Mouse (Mus musculus) gastrocnemius, postnatal 25 days (tissue): Measurements from ENCODE around the gene Fhod1. TPM values are rescaled to one million over a fixed set of nuclear protein-coding genes. Genes with fewer than 3 reads are reported as not detected.

ENCODE experiments used
- DNase-seq: peaks from one replicate; pipeline ENCODE4 v3.0.0; 2022
- long read RNA-seq, 2 experiments: library from polyadenylated mRNA; stranded (forward); transcript quantifications; one replicate each; pipeline ENCODE4 v2.0.0; 2021
- total RNA-seq, 2 experiments: library from RNA; stranded (reverse); gene quantifications; 1 replicate in 1 of 2; 2 replicates in 1 of 2; pipeline ENCODE4 v1.2.3; 2021

The Fhod1 gene
- total RNA-seq, result 10 to 100 TPM; 17.4 to 24.6 TPM
- long read RNA-seq, experiment 1, partial matches to known transcripts, result 8 of 9 reads
- long read RNA-seq, experiment 1, other reads (novel, unspliced or antisense), result 1 of 9 reads
- long read RNA-seq, experiment 2, partial matches to known transcripts, result 6 of 7 reads
- long read RNA-seq, experiment 2, other reads (novel, unspliced or antisense), result 1 of 7 reads

DNA sequence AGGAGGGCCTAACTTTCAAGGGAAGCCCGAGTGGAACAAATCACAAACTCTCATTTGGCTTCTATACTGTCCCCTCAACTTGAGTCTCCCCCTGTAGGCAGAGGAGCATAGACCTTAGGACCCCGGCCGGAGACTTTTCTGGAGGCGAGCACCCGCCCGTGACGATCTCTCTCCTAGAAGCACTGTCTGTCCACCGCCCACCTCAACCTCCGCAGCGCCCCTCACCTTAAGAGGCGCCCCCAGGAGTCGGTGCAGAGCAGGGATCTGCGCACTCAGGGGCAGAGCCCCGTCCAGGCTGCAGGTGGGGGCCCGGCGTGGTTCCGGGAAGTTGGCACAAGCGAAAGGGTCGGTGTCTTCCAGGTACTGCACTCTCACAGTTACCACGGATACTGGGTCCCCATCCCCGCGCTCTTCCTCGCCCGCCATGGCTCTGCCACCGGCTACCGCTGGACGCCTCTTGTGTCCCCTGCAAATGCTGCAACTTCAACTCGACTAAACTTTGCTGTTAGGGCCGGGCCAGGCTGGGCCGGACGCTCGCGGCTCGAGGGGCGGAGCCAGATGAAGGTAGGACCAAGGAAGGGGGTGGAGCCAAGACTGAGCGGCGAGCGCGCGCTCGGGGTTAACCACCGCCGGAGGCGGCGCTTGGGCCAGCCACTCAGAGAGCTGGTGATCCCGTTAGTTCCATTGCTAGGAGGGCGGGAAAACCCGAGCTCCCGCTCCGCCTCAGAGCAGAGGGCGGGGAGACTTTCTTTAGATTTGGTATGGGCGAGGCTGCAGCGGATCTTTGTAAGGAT lies at the start of gene Fhod1:
Fhod1 (minus strand) TSS at position 526 of the 794 bp plus-strand sequence.
- DNase-seq, result peak; percentile 95

DNA sequence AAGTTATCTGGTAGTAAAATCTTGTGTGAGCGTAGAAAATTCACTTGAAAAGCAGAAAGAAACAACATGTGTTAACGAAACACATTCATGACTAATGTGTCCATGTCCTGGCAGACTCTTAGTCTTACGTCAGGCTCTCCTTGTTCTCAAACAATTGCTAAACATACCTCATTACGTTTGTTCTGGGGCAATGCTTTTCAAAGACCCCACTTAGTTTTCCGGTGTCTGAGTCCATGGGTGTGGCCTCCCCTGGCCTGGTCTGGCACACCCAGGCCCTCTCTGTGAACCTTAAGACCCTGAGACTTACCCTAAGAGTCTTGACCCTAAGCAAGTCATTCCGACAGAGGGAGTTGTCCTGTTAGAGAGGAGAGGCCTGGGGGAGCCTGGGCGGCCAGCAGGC lies 46.2 kb upstream of the Fhod1 start:
- no peak for DNase-seq

DNA sequence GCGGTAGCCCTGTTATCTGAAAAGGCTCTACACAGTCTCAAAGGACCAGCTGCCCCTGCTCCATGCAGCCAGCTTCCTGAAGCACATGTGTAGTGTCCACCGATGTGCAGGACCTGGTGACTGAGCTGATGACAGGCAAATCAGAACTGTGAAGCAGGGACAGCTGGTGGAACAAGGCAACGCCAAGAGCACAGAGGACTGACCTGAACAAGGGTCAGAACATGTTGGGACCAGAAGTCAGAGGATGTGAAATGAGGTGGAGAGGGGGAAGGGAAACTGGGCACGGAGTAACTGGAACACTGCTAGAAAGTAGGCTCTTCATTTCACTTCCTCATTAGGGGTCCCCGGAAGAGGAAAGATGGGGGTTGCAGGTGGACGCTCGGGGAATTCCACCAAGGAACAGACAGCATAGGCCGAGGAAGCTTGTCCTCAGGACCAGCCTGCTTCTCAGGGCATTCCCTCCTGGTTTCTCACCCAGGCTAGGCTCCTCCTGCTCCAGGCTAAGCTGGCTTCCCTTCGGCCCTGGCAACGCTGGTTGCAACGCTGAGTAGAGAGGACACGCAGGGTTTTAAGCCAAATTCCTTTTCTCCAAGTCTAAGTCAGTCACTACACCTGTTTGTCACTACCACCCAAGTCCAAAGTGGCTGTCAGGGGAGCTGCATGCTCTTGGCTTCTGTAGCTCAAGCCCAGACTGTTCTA lies 45.5 kb upstream of the Fhod1 start:
- no peak for DNase-seq

DNA sequence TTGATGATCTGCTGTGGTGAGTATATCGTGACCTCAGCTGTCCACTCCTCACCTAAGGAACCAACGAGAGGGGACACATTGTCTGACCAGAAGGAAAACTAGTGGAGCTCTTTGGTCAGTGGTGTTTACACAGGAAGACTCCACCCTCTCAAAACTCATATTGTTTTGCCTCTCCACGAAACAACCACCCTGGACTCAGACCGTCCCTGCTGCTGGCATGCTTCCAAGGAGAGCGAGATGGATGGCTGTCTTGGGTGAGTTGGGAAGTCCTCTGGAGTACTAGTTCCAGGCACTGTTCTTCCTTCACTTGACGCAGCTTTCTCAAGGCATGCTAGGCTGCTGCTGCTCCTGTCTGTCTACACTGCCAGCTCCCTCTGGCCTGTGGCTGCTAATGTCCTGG lies 41.3 kb upstream of the Fhod1 start:
- peak; percentile 50 for DNase-seq

DNA sequence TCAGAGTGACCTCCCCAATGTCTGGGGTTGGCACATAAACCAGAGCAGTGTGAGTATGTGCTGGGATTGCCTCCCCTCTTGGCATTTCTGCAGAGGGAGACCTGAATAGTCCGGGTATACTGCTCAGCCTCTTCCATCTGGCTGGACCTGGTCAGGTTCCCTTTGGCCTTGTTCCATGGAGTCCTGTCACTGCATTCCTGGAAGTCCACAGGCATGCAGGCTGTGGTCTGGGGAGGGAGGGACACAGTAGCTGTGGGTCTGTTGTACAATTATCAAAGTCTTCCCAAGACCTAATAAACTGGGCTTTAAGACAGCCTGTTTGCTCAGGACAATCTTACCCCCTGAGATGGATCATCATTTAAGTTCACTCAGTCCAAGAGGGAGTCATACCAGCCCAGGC lies 39.4 kb upstream of the Fhod1 start:
- no peak for DNase-seq

DNA sequence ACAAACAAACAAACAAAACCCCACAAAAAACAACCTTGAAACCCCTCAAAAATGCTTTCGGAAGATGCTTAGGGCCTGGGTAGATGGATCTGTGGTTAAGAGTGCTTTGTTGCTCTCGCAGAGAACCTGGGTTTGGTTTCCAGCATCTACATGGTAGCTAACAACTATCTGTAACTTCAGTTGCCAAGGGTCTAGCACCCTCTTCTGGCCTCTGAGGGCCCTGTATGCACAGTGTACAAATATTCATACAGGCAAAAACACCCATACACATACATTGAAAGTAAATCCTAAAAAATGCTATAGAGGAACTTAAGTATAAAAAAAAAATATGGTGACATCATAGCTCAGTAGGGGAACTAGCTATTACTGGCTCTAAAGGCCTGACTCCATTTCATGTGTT lies 36.3 kb upstream of the Fhod1 start:
- DNase-seq, result no peak

DNA sequence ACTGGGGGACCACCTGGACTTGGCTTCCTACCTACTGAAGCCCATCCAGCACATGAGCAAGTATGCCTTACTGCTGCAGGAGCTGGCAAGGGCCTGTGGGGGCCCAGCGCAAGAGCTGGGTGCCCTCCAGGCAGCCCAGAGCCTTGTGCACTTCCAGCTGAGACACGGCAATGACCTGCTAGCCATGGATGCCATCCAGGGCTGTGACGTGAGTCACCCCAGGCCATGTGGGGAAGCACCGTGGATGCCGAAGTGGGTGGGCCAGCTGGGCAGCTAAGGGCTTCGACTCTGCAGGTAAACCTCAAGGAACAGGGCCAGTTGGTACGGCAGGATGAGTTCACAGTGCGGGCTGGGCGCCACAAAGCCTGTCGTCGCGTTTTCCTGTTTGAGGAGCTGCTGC lies 32.6 kb upstream of the Fhod1 start:
- no peak for DNase-seq

DNA sequence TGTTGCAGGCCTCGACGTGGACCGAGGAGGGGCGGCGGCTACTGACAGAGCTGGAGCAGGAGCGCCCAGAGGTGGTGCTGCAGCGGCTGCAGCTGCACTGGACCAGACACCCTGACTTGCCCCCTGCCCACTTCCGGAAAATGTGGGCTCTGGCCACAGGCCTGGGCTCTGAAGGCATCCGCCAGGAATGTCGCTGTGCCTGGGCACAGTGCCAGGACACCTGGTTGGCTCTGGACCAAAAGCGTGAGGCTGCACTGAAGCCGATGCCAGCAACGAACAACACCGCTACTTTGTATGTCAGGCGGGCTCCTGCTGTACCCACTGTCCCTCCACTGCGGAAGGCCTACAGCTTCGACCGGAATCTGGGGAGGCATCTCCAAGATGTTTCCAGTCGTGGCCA lies 30.9 kb upstream of the Fhod1 start:
- no peak for DNase-seq

DNA sequence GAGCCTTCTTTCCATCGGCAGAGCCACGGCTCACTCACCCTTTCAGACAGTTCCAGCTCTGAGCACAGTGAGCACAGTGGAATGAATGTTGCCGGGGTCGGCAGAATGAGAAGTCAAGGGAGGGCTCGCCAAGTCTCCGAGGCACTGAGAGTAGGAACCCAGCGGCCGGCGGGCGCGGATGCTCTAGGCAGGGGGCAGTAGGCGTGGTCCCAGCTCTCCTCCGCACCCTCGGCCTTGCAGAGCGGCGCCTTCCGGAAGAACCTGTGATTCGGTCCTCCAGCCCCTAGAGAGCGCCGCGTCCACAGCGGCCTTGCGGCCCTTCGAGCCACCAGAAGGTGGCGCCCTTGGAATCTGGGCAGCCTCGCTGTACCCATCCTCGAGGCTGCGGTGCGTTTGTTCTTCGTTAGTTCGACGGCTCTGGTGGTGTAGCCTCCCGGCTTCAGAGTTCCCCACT lies 26.8 kb upstream of the Fhod1 start:
- no peak for DNase-seq

DNA sequence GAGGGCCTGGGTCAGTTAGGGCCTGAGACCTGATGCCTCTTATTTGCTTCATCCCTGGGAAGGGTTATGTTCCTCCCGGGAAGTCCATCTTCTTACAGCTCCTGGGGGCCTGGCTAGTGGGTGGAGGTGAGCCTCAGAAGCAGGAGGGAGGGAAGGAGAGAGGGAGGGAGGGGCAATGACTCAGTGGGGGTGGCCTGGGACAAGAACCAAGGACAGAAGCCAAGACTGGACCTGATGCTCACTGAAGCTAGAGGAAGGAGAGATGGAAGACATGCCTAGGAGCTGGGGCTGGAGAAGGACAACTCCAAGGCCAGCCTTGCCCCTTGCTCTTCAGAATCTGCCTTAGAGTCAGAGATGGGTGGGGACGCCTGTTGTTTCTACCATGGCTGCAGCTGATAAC lies 25.3 kb upstream of the Fhod1 start, which contains the start of gene Plekhg4:
Plekhg4 (plus strand) TSS at position 243 of the 400 bp plus-strand sequence.
- no peak for DNase-seq

DNA sequence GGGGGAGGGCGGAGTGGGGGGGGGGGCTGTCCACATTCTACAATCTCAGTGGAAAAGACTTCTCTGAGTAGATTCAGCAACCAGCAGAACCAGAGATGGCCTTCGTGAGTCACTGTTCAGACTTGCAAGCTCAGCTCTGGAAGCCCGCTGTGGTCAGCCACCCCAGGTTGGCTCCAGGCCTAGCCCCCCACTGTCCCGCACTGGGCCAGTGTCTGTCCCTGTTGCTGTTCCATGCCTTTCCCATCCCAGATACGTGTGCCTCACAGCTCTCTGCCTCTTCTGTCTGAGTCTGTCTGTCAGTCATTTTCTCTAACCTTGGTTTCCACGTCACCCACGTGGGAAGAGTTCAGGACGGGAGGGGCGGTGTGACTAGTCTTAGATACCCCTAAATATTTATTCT lies 24.7 kb upstream of the Fhod1 start:
- no peak for DNase-seq

DNA sequence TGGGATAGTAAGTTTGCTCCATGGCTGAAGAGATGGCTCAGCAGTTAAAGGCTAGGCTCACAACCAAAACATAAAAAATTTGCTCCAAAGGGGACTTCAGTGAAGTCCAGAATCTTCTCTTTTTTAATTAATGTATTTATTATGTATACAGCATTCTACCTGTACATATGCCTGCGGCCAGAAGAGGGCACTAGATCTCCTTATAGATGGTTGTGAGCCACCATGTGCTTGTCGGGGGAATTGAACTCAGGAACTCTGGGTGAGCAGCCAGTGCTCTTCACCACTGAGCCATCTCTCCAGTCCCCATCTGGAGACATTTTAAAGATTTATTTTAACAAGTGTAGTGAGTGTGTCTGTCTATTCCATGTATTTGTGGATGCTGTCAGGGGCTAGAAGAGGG lies 19.4 kb upstream of the Fhod1 start:
- no peak for DNase-seq

DNA sequence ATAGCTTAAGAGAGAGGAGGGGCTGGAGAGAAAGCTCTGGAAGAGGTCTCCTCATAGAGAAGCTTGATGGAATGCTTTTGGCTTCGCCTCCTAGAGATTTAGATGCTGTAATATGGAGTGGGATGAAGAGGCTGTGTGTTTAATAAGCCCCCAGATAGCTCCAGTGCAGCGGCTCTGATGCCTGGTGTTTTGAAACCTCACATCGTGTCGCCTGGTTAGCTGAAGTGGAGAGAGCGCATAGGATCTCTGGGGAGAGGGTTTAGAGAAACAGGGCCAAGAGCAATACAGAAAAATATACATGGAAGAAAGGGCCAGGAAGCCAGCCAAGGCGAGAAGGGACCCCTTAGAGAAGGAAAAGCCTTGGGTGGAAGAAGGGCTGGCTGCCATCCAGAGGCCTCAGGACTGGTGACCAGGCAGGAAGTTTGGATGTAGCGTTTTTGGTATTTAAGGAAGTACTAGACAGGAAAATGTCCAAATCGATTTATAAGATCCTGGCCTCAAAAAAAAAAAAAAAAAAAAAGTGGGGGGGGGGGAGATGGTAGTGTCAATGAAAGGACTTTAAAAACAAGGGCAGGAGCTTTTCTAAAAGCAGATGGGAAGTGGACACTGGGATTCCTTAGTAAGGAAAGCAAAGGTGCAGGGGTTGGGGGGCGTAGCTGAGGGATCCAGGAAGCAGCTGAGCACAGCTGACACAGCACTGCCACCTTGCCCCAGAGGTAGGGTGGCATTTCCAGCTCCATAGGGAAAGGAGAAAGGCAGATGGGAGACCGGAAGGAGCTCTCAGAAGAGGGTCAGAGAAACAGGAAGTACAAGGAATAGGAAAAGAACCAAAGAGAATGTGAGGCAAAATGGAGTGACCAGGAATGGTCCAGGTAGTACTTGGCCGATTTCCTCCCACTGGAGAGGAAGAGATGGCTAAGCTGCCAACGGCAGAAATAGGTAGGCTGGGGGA lies 14.3 kb upstream of the Fhod1 start:
- no peak for DNase-seq

DNA sequence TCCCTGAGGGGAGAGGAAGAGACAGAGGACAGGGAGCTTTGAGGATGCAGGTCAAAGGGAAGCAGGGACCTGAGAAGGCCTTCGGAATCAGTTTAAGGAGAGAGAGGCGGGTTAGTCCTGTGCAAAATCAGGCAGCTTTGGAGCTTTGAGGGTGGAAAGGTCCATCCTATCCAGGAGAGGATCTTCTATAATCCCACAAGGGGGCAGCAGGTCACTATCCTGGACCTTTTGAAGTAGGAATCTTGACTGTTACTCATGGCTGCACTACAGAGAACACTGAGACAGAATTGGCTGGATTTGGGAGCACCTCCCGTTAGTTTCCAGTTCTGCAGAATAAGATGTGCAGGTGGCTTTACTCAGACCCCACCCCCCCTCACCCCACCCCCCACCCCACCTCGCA lies 11.9 kb upstream of the Fhod1 start:
- DNase-seq, result no peak

DNA sequence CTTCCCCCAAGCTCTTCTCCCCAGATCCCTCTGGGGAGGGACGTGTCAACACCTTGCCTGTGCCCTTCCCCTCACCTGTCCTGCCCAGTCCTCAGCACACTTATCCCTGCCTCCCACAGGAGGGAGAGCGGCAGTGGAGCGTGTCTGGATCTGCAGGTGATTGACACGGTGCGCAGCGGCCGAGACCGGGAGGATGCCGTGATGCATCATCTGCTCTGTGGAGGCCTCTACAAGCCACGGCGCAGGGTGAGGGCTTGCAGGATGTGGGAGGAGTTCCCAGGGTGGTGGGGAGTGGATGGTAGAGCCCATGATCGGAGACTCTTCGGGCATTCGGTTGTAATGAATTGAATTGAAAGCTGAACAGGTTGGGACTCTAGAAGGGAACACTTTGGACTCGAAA lies 11.5 kb upstream of the Fhod1 start:
- no peak for DNase-seq

DNA sequence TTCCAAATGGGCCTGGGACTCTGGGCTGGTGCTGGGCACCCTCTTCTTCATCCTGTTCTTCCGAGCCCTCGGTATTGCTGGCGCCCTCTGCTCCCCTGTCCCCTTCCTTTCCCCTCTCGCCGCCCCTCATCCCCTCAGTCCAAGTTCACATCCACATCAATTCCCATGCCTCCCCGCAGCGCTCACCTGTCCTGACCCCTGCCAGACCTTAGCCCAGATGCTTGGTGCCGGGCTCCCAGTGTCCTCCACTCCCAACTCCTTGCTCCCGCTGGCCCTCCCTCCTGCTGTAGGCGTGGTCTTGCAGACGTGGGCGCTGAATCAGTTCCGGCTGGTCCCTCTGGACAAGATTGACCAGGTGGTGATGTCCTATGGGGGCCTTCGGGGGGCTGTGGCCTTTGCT lies 8.9 kb upstream of the Fhod1 start:
- DNase-seq, result no peak

DNA sequence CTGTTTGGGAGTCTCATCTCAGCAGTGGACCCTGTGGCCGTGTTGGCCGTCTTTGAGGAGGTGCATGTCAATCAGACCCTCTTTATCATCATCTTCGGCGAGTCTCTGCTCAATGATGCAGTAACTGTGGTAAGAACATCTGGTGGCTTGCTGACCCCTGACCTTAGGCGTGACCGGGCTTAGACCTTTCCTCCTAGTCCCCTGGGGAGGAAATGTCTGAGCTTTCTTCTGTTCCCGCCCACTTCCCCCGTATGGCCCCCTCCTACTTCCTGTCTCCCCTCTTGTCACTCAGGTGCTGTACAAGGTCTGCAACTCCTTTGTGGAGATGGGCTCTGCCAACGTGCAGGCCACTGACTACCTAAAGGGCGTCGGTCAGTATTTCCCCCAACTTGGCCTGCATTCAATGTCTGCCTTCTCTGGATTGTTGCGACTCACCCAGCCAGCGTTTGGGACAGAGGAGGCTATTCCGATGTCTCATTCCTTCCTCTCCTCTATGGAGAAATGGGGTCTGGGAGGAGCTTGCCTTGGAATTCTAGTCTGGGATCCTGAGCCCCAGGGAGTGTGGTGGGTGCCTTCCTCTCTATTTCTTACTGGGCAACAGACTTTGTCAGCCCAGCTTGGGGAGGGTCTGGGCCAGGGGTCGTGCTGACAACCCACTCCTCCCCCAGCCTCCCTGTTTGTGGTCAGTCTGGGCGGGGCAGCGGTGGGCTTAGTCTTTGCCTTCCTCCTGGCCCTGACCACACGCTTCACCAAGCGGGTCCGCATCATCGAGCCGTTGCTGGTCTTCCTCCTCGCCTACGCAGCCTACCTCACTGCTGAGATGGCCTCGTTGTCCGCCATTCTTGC lies 7.6 kb upstream of the Fhod1 start:
- no peak for DNase-seq

DNA sequence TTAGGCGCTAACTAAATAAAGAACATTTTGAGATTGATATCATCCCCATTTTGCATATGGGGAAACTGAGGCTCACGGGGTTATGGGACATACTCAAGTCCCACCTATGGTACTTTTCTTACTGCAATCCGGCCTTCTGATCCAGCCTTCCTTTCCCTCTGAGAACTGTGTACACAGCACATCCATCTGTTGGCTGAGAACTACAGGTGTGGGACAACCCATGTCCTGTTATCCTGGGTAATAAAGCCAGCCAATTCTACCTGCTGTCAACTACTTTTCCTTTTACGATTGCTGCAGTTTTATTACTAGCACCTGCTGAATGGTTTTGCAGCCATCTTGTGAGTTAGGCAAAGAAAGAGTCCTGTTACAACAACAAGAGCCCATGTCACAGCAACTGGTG lies 6.8 kb upstream of the Fhod1 start:
- DNase-seq, result no peak

DNA sequence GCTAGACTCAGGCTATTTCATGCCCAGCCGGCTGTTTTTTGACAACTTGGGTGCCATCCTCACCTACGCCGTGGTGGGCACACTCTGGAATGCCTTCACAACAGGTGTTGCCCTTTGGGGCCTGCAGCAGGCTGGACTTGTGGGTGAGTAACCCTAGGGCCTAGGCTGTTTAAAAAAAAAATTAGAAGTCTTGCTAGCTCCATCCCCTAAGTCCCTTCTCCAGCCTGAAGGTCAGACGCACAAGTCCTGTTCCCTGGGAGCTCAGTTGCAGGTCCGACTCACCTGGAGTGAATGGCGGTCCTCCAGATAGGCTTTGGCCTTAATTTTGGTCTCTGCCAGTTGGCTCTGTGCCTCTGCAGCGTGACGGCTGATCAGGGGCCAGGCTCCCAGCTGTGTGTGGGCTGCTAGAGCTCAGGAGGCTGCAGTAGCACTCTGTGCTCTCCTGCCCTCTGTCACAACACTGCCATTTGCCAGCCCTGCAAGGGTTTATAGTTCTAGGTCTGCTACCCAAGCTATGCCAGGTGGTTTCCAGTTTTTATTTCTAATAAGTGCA lies 5.9 kb upstream of the Fhod1 start:
- no peak for DNase-seq

DNA sequence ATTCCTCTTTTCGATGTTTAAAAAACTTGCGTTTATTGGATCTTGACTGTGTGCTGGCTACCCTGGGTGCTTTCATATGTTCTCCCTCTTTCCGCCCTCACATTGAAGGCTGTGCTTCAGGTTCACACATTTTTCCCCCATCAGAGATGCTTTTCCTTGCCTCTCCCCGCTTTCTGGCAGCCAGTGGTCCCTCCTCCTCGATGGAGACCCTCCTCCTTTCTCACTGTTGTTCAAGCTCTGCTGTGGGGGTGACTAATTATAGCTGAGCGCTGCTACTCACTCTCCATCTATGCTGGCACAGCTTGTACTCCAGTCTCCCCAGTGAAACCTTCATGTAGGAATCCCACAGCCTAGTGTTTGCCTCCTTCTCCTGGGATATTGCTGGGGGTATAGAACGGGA lies 2.4 kb upstream of the Fhod1 start:
- DNase-seq, result no peak
